9 mouse cellular contexts compared by ENCODE assay signal in the genomic region with DNA sequence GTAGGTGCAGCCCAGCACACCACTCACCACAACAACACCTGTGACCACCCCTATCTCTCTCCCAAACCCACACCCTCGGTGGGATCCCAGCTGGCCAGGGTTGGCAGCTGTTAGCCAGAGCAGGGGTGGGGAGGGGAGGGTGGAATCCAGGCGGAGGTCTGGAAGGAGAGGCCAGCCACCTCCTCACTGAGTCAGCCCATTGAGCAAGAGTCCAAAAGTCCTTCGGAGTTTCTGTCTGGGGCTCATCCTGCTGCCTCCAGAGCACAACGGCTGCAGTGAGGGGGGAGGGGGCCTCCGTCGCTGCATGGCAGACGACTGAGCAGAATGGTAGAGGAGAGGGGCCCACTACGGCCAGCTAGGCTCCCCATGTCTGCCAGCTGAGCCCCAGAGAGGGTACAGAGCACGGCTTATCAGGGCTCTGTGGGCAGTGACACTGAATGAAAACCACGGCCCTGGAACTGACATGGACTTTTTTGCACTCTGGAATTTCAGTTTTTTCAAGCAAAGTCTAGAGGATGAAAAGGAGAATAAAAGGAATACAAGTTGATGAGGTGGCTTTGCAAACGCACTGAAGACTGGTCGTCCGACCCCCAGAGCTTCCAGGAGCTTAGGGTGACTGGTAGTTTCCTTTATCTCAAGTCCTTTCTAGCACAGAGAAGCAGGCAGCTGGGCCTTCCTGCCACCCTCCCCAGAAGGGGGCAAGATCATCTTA. TPM values are rescaled to one million over a fixed set of nuclear protein-coding genes. Genes with fewer than 3 reads are reported as not detected.
A peak's percentile ranks its signal among the peaks of the same experiment; 100 is the strongest.
DNase-seq lines count a peak whose midpoint lies in the region; ATAC-seq and TF ChIP-seq lines count a peak whose summit lies in the region.
"Had no signal": no experiment of that assay in that cellular context is flagged by ENCODE, and none has a peak within 500 bp of the region (broad histone marks: within the 10 kb centered on the region; RNA-seq: fewer than 3 reads in every experiment).

No protein-coding gene starts in this region.

- H3ac ChIP-seq in myocyte (ENCODE audit: control insufficient read depth, insufficient read length): no peak overlapping the region

- DNase-seq in lung, embryonic 14.5 days: peak; percentile 62
- no peak for DNase-seq in lung, postnatal 36 days
- peak; percentile 88 to 91 for DNase-seq in kidney, postnatal 36 days
- no peak for DNase-seq in frontal cortex, postnatal 25 days (ENCODE audit: low spot score in 2 of 2)
- no peak for DNase-seq in ovary, postnatal 14 days (ENCODE audit: low spot score)

- no peak overlapping the region for H3K9ac ChIP-seq in lung, embryonic 14.5 days
- no peak overlapping the region; the same call in 1 of the 2 replicates for H3K9ac ChIP-seq in heart, embryonic 12.5 days

- H3K27ac ChIP-seq in lung, embryonic 14.5 days (ENCODE audit: low read depth): peak overlapping the region; percentile 78
- H3K27ac ChIP-seq in heart, embryonic 12.5 days (ENCODE audit: poor library complexity, severe bottlenecking): no peak overlapping the region

- peak overlapping the region; percentile 76 for H3K4me2 ChIP-seq in lung, embryonic 14.5 days
- H3K4me2 ChIP-seq in heart, embryonic 12.5 days: peak overlapping the region; percentile 47
- peak overlapping the region; percentile 90 for H3K4me2 ChIP-seq in myocyte (ENCODE audit: low read depth)

- ATAC-seq in lung, embryonic 14.5 days (ENCODE audit: insufficient read depth): peak; percentile 35
- ATAC-seq in heart, embryonic 12.5 days (ENCODE audit: insufficient number of reproducible peaks, low FRiP score): 0 out of 2 replicates have a peak, but pooled peaks have one; percentile 9
- ATAC-seq in granulocyte monocyte progenitor cell, adult 5-6 weeks (replicated peaks; ENCODE audit: poor library complexity, severe bottlenecking): no peak

- no peaks in the 10 kb centered on the region for H3K9me3 ChIP-seq in lung, embryonic 14.5 days (ENCODE audit: low read depth, low read length)
- no peaks in the 10 kb centered on the region for H3K9me3 ChIP-seq in heart, embryonic 12.5 days (replicated peaks)

- H3K79me2 ChIP-seq in myocyte (ENCODE audit: control insufficient read depth, insufficient read depth): peaks cover 45% of the 10 kb centered on the region

- peak; percentile 50 for TF ChIP-seq POLR2A in myocyte (IDR thresholded peaks at IDR 0.05; ENCODE audit: insufficient read length, low read depth)

- 7% methylated on average over 13 of the region's 13 CpGs for WGBS in lung, embryonic 14.5 days
- 9% methylated on average over 13 of the region's 13 CpGs for WGBS in heart, embryonic 12.5 days

- H3K27me3 ChIP-seq in lung, embryonic 14.5 days (ENCODE audit: insufficient read depth, low read length): no peaks in the 10 kb centered on the region
- peaks cover 40% of the 10 kb centered on the region for H3K27me3 ChIP-seq in heart, embryonic 12.5 days (replicated peaks)
- H3K27me3 ChIP-seq in myocyte (ENCODE audit: control insufficient read depth, insufficient read depth, insufficient read length): no peaks in the 10 kb centered on the region

- H3K4me3 ChIP-seq in lung, embryonic 14.5 days (ENCODE audit: low read depth, low read length): no peak overlapping the region
- H3K4me3 ChIP-seq in heart, embryonic 12.5 days: no peak overlapping the region
- no peak overlapping the region for H3K4me3 ChIP-seq in myocyte

- no peak for TF ChIP-seq CTCF in lung, embryonic 14.5 days (IDR thresholded peaks at IDR 0.05; ENCODE audit: low read depth)

- H3K36me3 ChIP-seq in lung, embryonic 14.5 days (ENCODE audit: insufficient read depth): peaks cover 42% of the 10 kb centered on the region
- H3K36me3 ChIP-seq in heart, embryonic 12.5 days: no peaks in the 10 kb centered on the region
- H3K36me3 ChIP-seq in myocyte (ENCODE audit: control insufficient read depth, insufficient read depth): peaks cover 10% of the 10 kb centered on the region

- H3K4me1 ChIP-seq in lung, embryonic 14.5 days (ENCODE audit: insufficient read depth): peaks cover 27% of the 10 kb centered on the region
- H3K4me1 ChIP-seq in heart, embryonic 12.5 days (replicated peaks): peaks cover 37% of the 10 kb centered on the region

TF ChIP-seq in myocyte, 11 proteins besides CTCF, POLR2A, EP300 and RAD21:
- TF ChIP-seq REST (IDR thresholded peaks at IDR 0.05; ENCODE audit: insufficient read depth, insufficient read length) (no peak), USF1 (IDR thresholded peaks at IDR 0.05; ENCODE audit: low read depth) (no peak), MYOD1 (IDR thresholded peaks at IDR 0.05; ENCODE audit: control insufficient read depth in 1 of 3, insufficient read length in 2 of 3, low read depth in 2 of 3) (peak; percentile 47 to 98 (median 94)), POLR2AphosphoS2 (IDR thresholded peaks at IDR 0.05; ENCODE audit: insufficient read length, low read depth) (no peak), MAX (IDR thresholded peaks at IDR 0.05; ENCODE audit: low read depth) (no peak), CEBPB (IDR thresholded peaks at IDR 0.05; ENCODE audit: insufficient read depth, poor library complexity, severe bottlenecking) (peak; percentile 93), SRF (IDR thresholded peaks at IDR 0.05; ENCODE audit: control insufficient read depth, insufficient read length, low read depth) (no peak), E2F4 (IDR thresholded peaks at IDR 0.05; ENCODE audit: insufficient read depth) (no peak), TCF3 (IDR thresholded peaks at IDR 0.05; ENCODE audit: insufficient read length, low read depth) (peak; percentile 97), MYOG (IDR thresholded peaks at IDR 0.05; ENCODE audit: control insufficient read depth in 1 of 3, insufficient read depth in 1 of 3, insufficient read length in 2 of 3, low read depth in 2 of 3) (peak; percentile 52 to 99 (median 95)), TCF12 (IDR thresholded peaks at IDR 0.05; ENCODE audit: insufficient read depth, poor library complexity, severe bottlenecking) (peak; percentile 97)

RNA-seq across cellular contexts. Expression of gene Inava, which starts 5.6 kb away (rescaled TPM):
- polyA plus RNA-seq in lung, embryonic 14.5 days (2014; fragmentation: Nextera tagmentation; extraction: Ambion mirVana): 15.1 and 15.9 TPM in 2 replicates
- 1.3 and 1.6 TPM in 2 replicates for polyA plus RNA-seq in heart, embryonic 12.5 days (2016; fragmentation: Nextera tagmentation; extraction: Ambion mirVana)
- polyA plus RNA-seq in myocyte (2012; fragmentation: generic; extraction: Trizol): 11.1 TPM
- not detected in 2 replicates for total RNA-seq in granulocyte monocyte progenitor cell, adult 5-6 weeks (2014; fragmentation: Nextera tagmentation)
- total RNA-seq in granulocyte monocyte progenitor cell, adult 5-6 weeks (2017): not detected in 2 replicates
- total RNA-seq: heart, postnatal 36 days had no signal

RNA-seq across cellular contexts. Expression of gene Mroh3, which starts 15.9 kb away (rescaled TPM):
- 0.18 TPM in 1 of 2 replicates, not detected in the other for polyA plus RNA-seq in lung, embryonic 14.5 days (2014; fragmentation: Nextera tagmentation; extraction: Ambion mirVana)
- polyA plus RNA-seq in heart, embryonic 12.5 days (2016; fragmentation: Nextera tagmentation; extraction: Ambion mirVana): not detected in 2 replicates
- polyA plus RNA-seq in myocyte (2012; fragmentation: generic; extraction: Trizol): 0.16 TPM
- not detected in 2 replicates for total RNA-seq in granulocyte monocyte progenitor cell, adult 5-6 weeks (2014; fragmentation: Nextera tagmentation)
- total RNA-seq in granulocyte monocyte progenitor cell, adult 5-6 weeks (2017): not detected in 2 replicates
- total RNA-seq: heart, postnatal 36 days had no signal

RNA-seq across cellular contexts. Expression of gene Gpr25, which starts 32.2 kb away (rescaled TPM):
- not detected in 2 replicates for polyA plus RNA-seq in lung, embryonic 14.5 days (2014; fragmentation: Nextera tagmentation; extraction: Ambion mirVana)
- not detected in 2 replicates for polyA plus RNA-seq in heart, embryonic 12.5 days (2016; fragmentation: Nextera tagmentation; extraction: Ambion mirVana)
- polyA plus RNA-seq in myocyte (2012; fragmentation: generic; extraction: Trizol): 0.18 TPM
- not detected in 2 replicates for total RNA-seq in granulocyte monocyte progenitor cell, adult 5-6 weeks (2014; fragmentation: Nextera tagmentation)
- not detected in 2 replicates for total RNA-seq in granulocyte monocyte progenitor cell, adult 5-6 weeks (2017)
- total RNA-seq: heart, postnatal 36 days had no signal

Comparison
In these comparisons a context has a peak if more than half of its experiments do, and no peak if none do; other contexts are left out.
1. DNase-seq: peak in lung, embryonic 14.5 days (single experiment) and kidney, postnatal 36 days (2 of 2); none in lung, postnatal 36 days (single experiment), frontal cortex, postnatal 25 days (0 of 2) and ovary, postnatal 14 days (single experiment).
2. Peak in every context shown above with its lines, with median percentiles within 50 percentile points of each other: H3K4me2 ChIP-seq.